Mouse (Mus musculus) cerebellum, adult 2 months (tissue): ENCODE measurements around the gene Prkar1b. TPM values are rescaled to one million over a fixed set of nuclear protein-coding genes. Genes with fewer than 3 reads are reported as not detected.
A peak's percentile ranks its signal among the peaks of the same experiment; 100 is the strongest.

ENCODE experiments used
- DNase-seq, 2 experiments: peaks; one replicate each; pipeline ENCODE4 v3.0.0; 2021
- H3K27ac ChIP-seq: fragments of 200-500 bp; 2 replicates; pipeline ENCODE4 v1.5.1; 2012; ENCODE audit warnings: low read length, control low read depth, inconsistent platforms; ENCODE audit not compliant: insufficient read depth
- H3K27me3 ChIP-seq: fragments of 200-500 bp; 2 replicates; pipeline ENCODE4 v1.6.1; 2012; ENCODE audit warnings: inconsistent platforms, mild to moderate bottlenecking, low read length, moderate library complexity; ENCODE audit not compliant: control insufficient read depth, insufficient read depth
- H3K4me1 ChIP-seq: fragments of 200-500 bp; 2 replicates; pipeline ENCODE4 v1.6.1; 2011; ENCODE audit warnings: low read length; ENCODE audit not compliant: control insufficient read depth, insufficient read depth
- H3K4me3 ChIP-seq: fragments of 200-500 bp; replicated peaks from 2 replicates; pipeline ENCODE3; 2011; ENCODE audit warnings: mild to moderate bottlenecking, low read depth, low read length, control low read depth; ENCODE audit not compliant: insufficient read depth
- CTCF ChIP-seq: fragments of 200-500 bp; IDR thresholded peaks from 2 replicates; pipeline ENCODE4 v1.5.1; 2011; ENCODE audit warnings: low read depth, mild to moderate bottlenecking, control low read depth, low read length, moderate library complexity, borderline replicate concordance; ENCODE audit not compliant: insufficient read depth
- POLR2A ChIP-seq: fragments of 200-500 bp; IDR thresholded peaks from 2 replicates; pipeline ENCODE4 v1.6.1; 2011; ENCODE audit warnings: low read length, control low read depth, borderline replicate concordance; ENCODE audit not compliant: insufficient read depth
- WGBS: fragments of 180-500 bp; shearing (Covaris S2); methylation state at CpG from one replicate; pipeline ENCODE4 v1.1.7; 2018; 5-methylcytosine and 5-hydroxymethylcytosine counted together
- polyA plus RNA-seq: library from polyadenylated mRNA; depleted of rRNA; stranded (reverse); fragments of >200 nt; gene quantifications from 2 replicates; pipeline ENCODE4 v1.2.3, GENCODE M21; 2012

Gene Prkar1b
- polyA plus RNA-seq, 1 experiment = 509 TPM

GRCm38 (mm10) chr5:139129572-139130151 lies 20.1 kb downstream of the Prkar1b start:
- TF ChIP-seq CTCF = no peak
- TF ChIP-seq POLR2A = peak; percentile 67
- Histone ChIP-seq H3K4me3 (peak overlapping the region; percentile 62), H3K4me1 (peaks cover 28% of the 10 kb centered on the region), H3K27ac (peak overlapping the region; percentile 91), H3K27me3 (no peaks in the 10 kb centered on the region)
- 1% methylated on average over 54 of the region's 55 CpGs for WGBS
- peak; percentile 87 to 89 for DNase-seq

- no peak; the same call in 1 of the 2 replicates for TF ChIP-seq POLR2A
- no peak for TF ChIP-seq CTCF
- H3K27ac ChIP-seq = peak overlapping the region; percentile 18; the same call in 1 of the 2 replicates
- peaks cover 31% of the 10 kb centered on the region for H3K4me1 ChIP-seq
- peak; percentile 68 to 74 for DNase-seq
- 23% methylated on average over 12 of the region's 12 CpGs for WGBS
- peak overlapping the region; percentile 62 for H3K4me3 ChIP-seq
- no peaks in the 10 kb centered on the region for H3K27me3 ChIP-seq
Observed at GRCm38 (mm10) chr5:139129078-139129477, 20.7 kb downstream of the Prkar1b start.

DNA sequence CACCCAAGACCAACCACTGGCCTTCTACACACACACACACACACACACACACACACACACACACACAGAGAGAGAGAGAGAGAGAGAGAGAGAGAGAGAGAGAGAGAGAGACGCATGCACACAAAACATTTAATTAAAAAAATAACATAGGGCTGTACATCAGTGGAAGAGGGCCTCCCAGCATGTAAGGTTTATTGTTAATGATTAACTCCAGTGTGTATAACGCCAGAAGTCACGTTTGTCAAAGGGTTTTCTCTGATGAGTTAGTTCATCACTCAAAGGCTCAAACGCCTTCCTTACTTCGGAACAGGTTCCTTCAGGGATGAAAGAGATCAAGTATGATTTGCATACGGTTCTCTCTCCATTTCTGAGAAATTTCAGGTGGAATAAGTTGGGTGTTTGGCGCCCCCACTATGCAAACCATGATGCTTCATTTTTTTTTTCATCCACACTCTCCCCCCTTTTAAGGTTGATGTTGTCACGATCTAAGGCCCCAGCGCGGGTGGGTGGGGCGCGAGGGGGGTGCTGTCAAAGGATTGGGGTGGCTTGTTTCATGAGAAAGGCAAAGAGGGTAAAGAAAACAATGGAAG lies 21.2 kb downstream of the Prkar1b start:
- Histone ChIP-seq H3K27me3 (no peaks in the 10 kb centered on the region), H3K4me3 (peak overlapping the region; percentile 62), H3K4me1 (peaks cover 32% of the 10 kb centered on the region), H3K27ac (0 out of 2 replicates have a peak overlapping the region, but pooled peaks have one; percentile 18)
- TF ChIP-seq CTCF = peak; percentile 7; the same call in 1 of the 2 replicates
- no peak for TF ChIP-seq POLR2A
- WGBS = 47% methylated on average over 12 of the region's 12 CpGs
- DNase-seq = no peak

DNA sequence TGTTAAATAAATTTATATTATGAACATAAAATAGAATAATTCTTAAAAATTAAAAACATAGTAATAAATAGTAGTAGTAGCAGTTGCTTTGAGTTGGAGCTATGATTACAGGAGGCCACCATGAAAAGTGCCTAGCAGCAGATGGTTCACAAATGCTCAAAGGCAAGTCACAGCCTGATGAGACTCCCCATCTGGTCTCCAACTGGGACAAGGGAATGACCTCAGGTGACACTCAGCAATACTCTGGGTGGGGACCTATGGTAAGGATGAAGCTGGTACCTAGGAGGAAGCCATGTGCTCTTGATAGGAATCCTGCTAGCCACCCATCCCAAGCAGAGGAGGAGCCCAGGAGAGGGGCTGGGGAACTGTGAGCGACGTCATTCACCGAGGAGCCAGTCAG lies 24.1 kb downstream of the Prkar1b start:
- 41% methylated on average over 3 of the region's 3 CpGs for WGBS
- H3K27ac ChIP-seq = peak overlapping the region; percentile 60
- H3K4me3 ChIP-seq = no peak overlapping the region
- DNase-seq = peak; percentile 57 to 74
- peaks cover 35% of the 10 kb centered on the region for H3K4me1 ChIP-seq
- no peaks in the 10 kb centered on the region for H3K27me3 ChIP-seq
- no peak for TF ChIP-seq POLR2A
- no peak for TF ChIP-seq CTCF

GRCm38 (mm10) chr5:139118961-139119276 lies 30.9 kb downstream of the Prkar1b start:
- H3K4me3 ChIP-seq = no peak overlapping the region
- H3K4me1 ChIP-seq = peaks cover 6% of the 10 kb centered on the region
- TF ChIP-seq POLR2A (no peak), CTCF (no peak)
- WGBS = 63% methylated on average over 2 of the region's 2 CpGs
- DNase-seq = no peak
- H3K27me3 ChIP-seq = no peaks in the 10 kb centered on the region
- H3K27ac ChIP-seq = no peak overlapping the region

GRCm38 (mm10) chr5:139118139-139118960 lies 31.5 kb downstream of the Prkar1b start:
- H3K4me1 ChIP-seq = peaks cover 3% of the 10 kb centered on the region
- H3K27me3 ChIP-seq = no peaks in the 10 kb centered on the region
- TF ChIP-seq CTCF (no peak), POLR2A (no peak)
- 81% methylated on average over 5 of the region's 5 CpGs for WGBS
- DNase-seq = no peak
- H3K4me3 ChIP-seq = no peak overlapping the region
- no peak overlapping the region for H3K27ac ChIP-seq

DNA sequence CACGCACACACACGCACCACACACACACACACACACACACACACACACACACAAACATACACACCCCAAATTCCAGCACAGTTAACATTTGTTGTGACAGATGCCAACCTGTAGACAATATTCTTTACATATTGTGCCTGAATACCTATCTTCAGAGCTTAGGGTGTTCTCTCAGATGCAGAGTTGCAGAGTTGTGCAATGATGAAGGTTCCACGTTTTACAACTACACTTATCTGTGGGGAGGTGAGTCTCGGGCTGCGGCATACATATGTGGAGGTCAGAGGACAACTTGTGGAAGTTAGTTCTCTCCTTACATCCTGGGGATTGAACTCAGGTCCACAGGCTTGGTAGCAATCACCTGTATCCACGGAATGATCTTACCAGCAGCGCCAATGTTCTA lies 34.3 kb downstream of the Prkar1b start:
- no peak for DNase-seq
- H3K4me3 ChIP-seq = no peak overlapping the region
- H3K27ac ChIP-seq = no peak overlapping the region
- H3K27me3 ChIP-seq = no peaks in the 10 kb centered on the region
- WGBS = 96% methylated on average over 7 of the region's 7 CpGs
- TF ChIP-seq POLR2A = no peak
- TF ChIP-seq CTCF = no peak
- peaks cover 10% of the 10 kb centered on the region for H3K4me1 ChIP-seq
